Mouse (Mus musculus): Measurements from ENCODE around the gene Nphp3. TPM values are rescaled to one million over a fixed set of nuclear protein-coding genes. Genes with fewer than 3 reads are reported as not detected.

The Nphp3 gene
- total RNA-seq, 2 experiments from 2014 or later, result 0.78 to 1.5 TPM

- no peak for DNase-seq
Measured at GRCm38 (mm10) chr9:104064571-104064970, 62.2 kb downstream of the Nphp3 start.

DNA sequence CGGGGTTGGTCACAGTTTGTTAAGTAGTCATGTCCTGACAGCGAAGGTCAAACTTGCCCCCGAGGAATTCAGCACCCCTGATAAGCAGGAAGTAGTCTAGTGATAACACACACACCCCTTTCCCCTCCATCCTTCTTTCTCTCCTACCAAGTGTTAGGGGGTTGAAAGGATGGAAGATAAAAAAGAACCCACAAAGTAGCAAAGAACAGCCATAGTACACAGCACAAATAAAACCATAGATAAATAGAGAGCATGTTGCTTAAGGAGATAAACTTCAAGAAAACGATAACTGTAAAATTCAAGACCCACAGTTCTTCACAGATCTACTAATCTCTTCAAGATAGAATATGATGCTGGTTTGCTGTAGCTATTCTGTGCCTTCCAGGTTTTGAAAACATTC lies 67.9 kb downstream of the Nphp3 start:
- no peak for DNase-seq

- no peak for DNase-seq
Measured at GRCm38 (mm10) chr9:104070863-104071604, 68.7 kb downstream of the Nphp3 start.

DNA sequence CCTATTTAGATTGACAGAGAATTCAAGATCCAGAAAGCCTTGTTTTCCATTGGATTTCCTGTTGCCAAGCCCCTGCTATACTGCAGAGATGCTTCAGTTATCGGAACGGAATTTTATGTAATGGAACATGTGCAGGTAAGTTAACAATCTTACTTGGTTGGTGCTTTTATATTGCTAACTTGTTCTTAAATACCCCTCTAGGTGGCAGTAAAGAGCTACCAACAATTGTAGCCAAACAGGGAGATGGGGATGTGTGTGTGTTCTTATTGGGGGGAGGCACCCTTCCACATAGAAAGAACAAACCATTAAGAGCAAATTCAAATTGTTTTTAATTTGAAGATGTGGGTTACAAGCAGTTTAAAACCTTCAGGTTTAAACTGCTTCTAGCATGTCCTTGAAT lies 73.5 kb downstream of the Nphp3 start:
- DNase-seq, result no peak

GRCm38 (mm10) chr9:104078780-104079179 lies 76.4 kb downstream of the Nphp3 start:
- no peak for DNase-seq

GRCm38 (mm10) chr9:104079379-104079778 lies 77.0 kb downstream of the Nphp3 start:
- DNase-seq, result no peak

DNA sequence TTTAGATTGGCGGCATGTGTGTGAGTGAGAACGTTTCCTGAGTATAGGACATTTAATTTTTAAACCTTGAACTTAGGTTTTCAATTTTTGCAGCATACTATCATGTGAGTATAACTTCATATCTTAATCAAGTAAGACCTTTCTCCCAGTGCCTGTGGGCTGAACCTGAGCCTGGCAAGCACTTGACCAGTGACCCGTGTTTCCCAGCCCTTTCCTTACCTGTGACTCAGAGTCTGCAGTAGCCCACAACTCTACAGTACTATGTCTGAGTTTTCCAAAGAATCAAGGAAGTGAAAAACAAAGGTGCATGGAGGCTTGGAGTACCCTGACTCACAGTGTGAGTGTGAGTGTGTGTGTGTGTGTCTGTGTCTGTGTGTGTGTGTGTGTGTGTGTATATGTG lies 77.7 kb downstream of the Nphp3 start:
- DNase-seq, result no peak

- no peak for DNase-seq
Measured at GRCm38 (mm10) chr9:104085730-104086429, 83.5 kb downstream of the Nphp3 start.

- no peak for DNase-seq
Measured at GRCm38 (mm10) chr9:104088555-104088954, 86.2 kb downstream of the Nphp3 start.

DNA sequence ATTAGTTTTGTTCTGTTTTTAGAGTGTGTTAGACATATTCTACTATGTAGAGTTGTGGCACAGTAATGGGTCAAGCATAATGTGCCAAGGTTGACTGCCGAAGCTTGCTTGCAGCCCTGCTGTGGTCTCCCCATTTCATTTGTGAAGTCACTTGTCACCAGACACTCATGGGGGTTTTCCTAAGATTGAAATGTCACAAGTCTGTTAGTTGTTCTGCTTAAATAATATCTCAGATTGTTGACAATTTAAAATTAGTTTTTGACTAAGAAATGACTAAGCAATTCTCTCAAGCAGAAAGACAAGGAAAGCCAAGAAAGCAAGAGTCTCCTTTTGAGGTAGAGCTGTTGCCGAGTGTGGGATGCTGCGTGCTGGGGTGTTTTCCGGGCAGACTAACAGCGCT lies 90.6 kb downstream of the Nphp3 start:
- DNase-seq, result no peak

Other genes with a start within 250 kb of the Nphp3 start
- not detected for gene Tmem108, start 240.7 kb upstream of the Nphp3 start, total RNA-seq (2021)
- gene Gm28305, start 38.1 kb downstream of the Nphp3 start, total RNA-seq (2021), result not detected
- 10 to 100 TPM; 11.9 to 12.0 TPM for gene Uba5, start 60.6 kb downstream of the Nphp3 start, total RNA-seq (2021)
- 10 to 100 TPM; 29.5 to 40.8 TPM for gene Acad11, start 60.8 kb downstream of the Nphp3 start, total RNA-seq (2021)
- gene Ackr4, start 124.4 kb downstream of the Nphp3 start, total RNA-seq (2021), result under 1 TPM; 0.64 to 0.94 TPM

Measured in gastrocnemius, postnatal 25 days (tissue).